Mouse (Mus musculus): ENCODE results near the gene Tmem109. TPM values are rescaled to one million over a fixed set of nuclear protein-coding genes. Genes with fewer than 3 reads are reported as not detected.

Tmem109 gene
- polyA plus RNA-seq, 1 experiment from 2014 or later: 46.0 TPM

- Histone ChIP-seq H3K9ac (no peak overlapping the region), H3K4me1 (no peaks in the 10 kb centered on the region), H3K36me3 (peaks cover 53% of the 10 kb centered on the region), H3K27ac (no peak overlapping the region), H3K4me3 (no peak overlapping the region), H3K9me3 (replicated peaks) (no peaks in the 10 kb centered on the region), H3K27me3 (no peaks in the 10 kb centered on the region), H3K4me2 (replicated peaks) (no peak overlapping the region)
- ATAC-seq (ENCODE audit: low FRiP score): no peak
- 56% methylated on average over 3 of the region's 3 CpGs for WGBS
Measured at GRCm38 (mm10) chr19:10907891-10908290, 26.1 kb upstream of the Tmem109 start.

GRCm38 (mm10) chr19:10905728-10906000 lies 23.9 kb upstream of the Tmem109 start:
- Histone ChIP-seq H3K27me3 (no peaks in the 10 kb centered on the region), H3K9me3 (replicated peaks) (no peaks in the 10 kb centered on the region), H3K4me1 (no peaks in the 10 kb centered on the region), H3K4me3 (no peak overlapping the region), H3K4me2 (replicated peaks) (no peak overlapping the region), H3K36me3 (peaks cover 75% of the 10 kb centered on the region), H3K27ac (0 out of 2 replicates have a peak overlapping the region, but pooled peaks have one; percentile 2), H3K9ac (no peak overlapping the region)
- 90% methylated on average over 5 of the region's 5 CpGs for WGBS
- ATAC-seq (ENCODE audit: low FRiP score): no peak

GRCm38 (mm10) chr19:10904927-10905727 lies 23.3 kb upstream of the Tmem109 start:
- Histone ChIP-seq H3K4me2 (replicated peaks) (no peak overlapping the region), H3K36me3 (peaks cover 80% of the 10 kb centered on the region), H3K9ac (no peak overlapping the region), H3K4me3 (no peak overlapping the region), H3K27me3 (no peaks in the 10 kb centered on the region), H3K9me3 (replicated peaks) (no peaks in the 10 kb centered on the region), H3K27ac (0 out of 2 replicates have a peak overlapping the region, but pooled peaks have one; percentile 2), H3K4me1 (no peaks in the 10 kb centered on the region)
- 67% methylated on average over 7 of the region's 7 CpGs for WGBS
- 0 out of 2 replicates have a peak, but pooled peaks have one; percentile 29 for ATAC-seq (ENCODE audit: low FRiP score)

GRCm38 (mm10) chr19:10904512-10904911 lies 22.7 kb upstream of the Tmem109 start:
- Histone ChIP-seq H3K9me3 (replicated peaks) (no peaks in the 10 kb centered on the region), H3K4me2 (replicated peaks) (no peak overlapping the region), H3K36me3 (peaks cover 86% of the 10 kb centered on the region), H3K27me3 (no peaks in the 10 kb centered on the region), H3K9ac (no peak overlapping the region), H3K4me3 (no peak overlapping the region), H3K27ac (no peak overlapping the region), H3K4me1 (no peaks in the 10 kb centered on the region)
- no peak for ATAC-seq (ENCODE audit: low FRiP score)
- WGBS: 90% methylated on average over 5 of the region's 5 CpGs

GRCm38 (mm10) chr19:10901046-10901445 lies 19.2 kb upstream of the Tmem109 start:
- ATAC-seq (ENCODE audit: low FRiP score): no peak
- no peak overlapping the region for H3K27ac ChIP-seq
- no peak overlapping the region for H3K4me2 ChIP-seq (replicated peaks)
- 93% methylated on average over 5 of the region's 5 CpGs for WGBS
- no peaks in the 10 kb centered on the region for H3K27me3 ChIP-seq
- H3K4me1 ChIP-seq: peaks cover 12% of the 10 kb centered on the region
- H3K4me3 ChIP-seq: no peak overlapping the region
- H3K9ac ChIP-seq: no peak overlapping the region
- no peaks in the 10 kb centered on the region for H3K9me3 ChIP-seq (replicated peaks)
- peaks cover 80% of the 10 kb centered on the region for H3K36me3 ChIP-seq

GRCm38 (mm10) chr19:10900315-10900714 lies 18.5 kb upstream of the Tmem109 start:
- no peaks in the 10 kb centered on the region for H3K27me3 ChIP-seq
- H3K4me1 ChIP-seq: peaks cover 15% of the 10 kb centered on the region
- no peak overlapping the region for H3K4me3 ChIP-seq
- H3K4me2 ChIP-seq (replicated peaks): no peak overlapping the region
- H3K27ac ChIP-seq: no peak overlapping the region
- H3K36me3 ChIP-seq: peaks cover 73% of the 10 kb centered on the region
- no peak for ATAC-seq (ENCODE audit: low FRiP score)
- H3K9ac ChIP-seq: no peak overlapping the region
- no peaks in the 10 kb centered on the region for H3K9me3 ChIP-seq (replicated peaks)
- 88% methylated on average over 6 of the region's 6 CpGs for WGBS

- Histone ChIP-seq H3K4me3 (no peak overlapping the region), H3K4me2 (replicated peaks) (no peak overlapping the region), H3K9me3 (replicated peaks) (no peaks in the 10 kb centered on the region), H3K27ac (no peak overlapping the region), H3K9ac (no peak overlapping the region), H3K4me1 (peaks cover 15% of the 10 kb centered on the region), H3K36me3 (peaks cover 45% of the 10 kb centered on the region), H3K27me3 (no peaks in the 10 kb centered on the region)
- 93% methylated on average over 8 of the region's 8 CpGs for WGBS
- ATAC-seq (ENCODE audit: low FRiP score): no peak
Measured at GRCm38 (mm10) chr19:10897491-10897890, 15.7 kb upstream of the Tmem109 start.

- ATAC-seq (ENCODE audit: low FRiP score): no peak
- peak overlapping the region; percentile 93 for H3K4me2 ChIP-seq (replicated peaks)
- H3K9ac ChIP-seq: peak overlapping the region; percentile 80; the same call in 1 of the 2 replicates
Measured at GRCm38 (mm10) chr19:10896849-10897248, 15.0 kb upstream of the Tmem109 start.

GRCm38 (mm10) chr19:10895708-10896107 lies 13.9 kb upstream of the Tmem109 start:
- Histone ChIP-seq H3K9ac (peak overlapping the region; percentile 80), H3K27me3 (peaks cover 2% of the 10 kb centered on the region; the same call in 1 of the 2 replicates), H3K4me2 (replicated peaks) (peak overlapping the region; percentile 93), H3K36me3 (peaks cover 27% of the 10 kb centered on the region), H3K4me3 (peak overlapping the region; percentile 90), H3K4me1 (peaks cover 15% of the 10 kb centered on the region), H3K9me3 (replicated peaks) (no peaks in the 10 kb centered on the region), H3K27ac (peak overlapping the region; percentile 87)
- WGBS: 2% methylated on average over 16 of the region's 16 CpGs
- ATAC-seq (ENCODE audit: low FRiP score): peak; percentile 26

More at GRCm38 (mm10) chr19:10896849-10897248, 15.0 kb upstream of the Tmem109 start:
- H3K4me3 ChIP-seq: peak overlapping the region; percentile 90
- no peaks in the 10 kb centered on the region for H3K9me3 ChIP-seq (replicated peaks)
- no peaks in the 10 kb centered on the region for H3K27me3 ChIP-seq
- H3K4me1 ChIP-seq: peaks cover 15% of the 10 kb centered on the region
- H3K36me3 ChIP-seq: peaks cover 38% of the 10 kb centered on the region
- H3K27ac ChIP-seq: no peak overlapping the region
- 89% methylated on average over 7 of the region's 7 CpGs for WGBS

GRCm38 (mm10) chr19:10895016-10895528 lies 13.3 kb upstream of the Tmem109 start, which contains the start of gene Prpf19:
TSS of gene Prpf19 (plus strand) at chr19:10895231.
- Histone ChIP-seq H3K9me3 (replicated peaks) (no peaks in the 10 kb centered on the region), H3K27ac (peak within 1 kb of the TSS; percentile 87), H3K9ac (peak within 1 kb of the TSS; percentile 80), H3K4me2 (replicated peaks) (peak within 1 kb of the TSS; percentile 93), H3K27me3 (peaks cover 2% of the 10 kb centered on the region; the same call in 1 of the 2 replicates), H3K36me3 (peaks cover 21% of the 10 kb centered on the region), H3K4me1 (peaks cover 15% of the 10 kb centered on the region), H3K4me3 (peak within 1 kb of the TSS; percentile 90)
- WGBS: 1% methylated on average over 43 of the region's 43 CpGs
- ATAC-seq (ENCODE audit: low FRiP score): peak; percentile 97

- H3K9me3 ChIP-seq (replicated peaks): no peaks in the 10 kb centered on the region
- WGBS: 90% methylated on average over 3 of the region's 3 CpGs
- no peak overlapping the region for H3K4me2 ChIP-seq (replicated peaks)
- peaks cover 15% of the 10 kb centered on the region for H3K4me1 ChIP-seq
- H3K9ac ChIP-seq: no peak overlapping the region
- no peak overlapping the region for H3K27ac ChIP-seq
- ATAC-seq (ENCODE audit: low FRiP score): no peak
- H3K27me3 ChIP-seq: peaks cover 2% of the 10 kb centered on the region; the same call in 1 of the 2 replicates
- no peak overlapping the region for H3K4me3 ChIP-seq
- no peaks in the 10 kb centered on the region for H3K36me3 ChIP-seq
Measured at GRCm38 (mm10) chr19:10892201-10892600, 10.4 kb upstream of the Tmem109 start.

- Histone ChIP-seq H3K27me3 (no peaks in the 10 kb centered on the region), H3K9ac (peak overlapping the region; percentile 73), H3K4me1 (peaks cover 17% of the 10 kb centered on the region), H3K4me3 (peak overlapping the region; percentile 58), H3K9me3 (replicated peaks) (peaks cover 4% of the 10 kb centered on the region; the same call in 1 of the 2 replicates), H3K36me3 (peaks cover 4% of the 10 kb centered on the region; the same call in 1 of the 2 replicates), H3K27ac (peak overlapping the region; percentile 97), H3K4me2 (replicated peaks) (peak overlapping the region; percentile 86)
- WGBS: 2% methylated on average over 14 of the region's 14 CpGs
- ATAC-seq (ENCODE audit: low FRiP score): no peak; the same call in 1 of the 2 replicates
Measured at GRCm38 (mm10) chr19:10880975-10881425, 801 bp downstream of the Tmem109 start.

All from hindbrain, embryonic 12.5 days (tissue).